Mouse (Mus musculus) 416B (cell line): ENCODE measurements around the gene Acad8.

Experiments used
- DNase-seq: peaks from one replicate; pipeline ENCODE4 v3.0.0; 2011; ENCODE audit warnings: low read depth

Gene Acad8

GRCm38 (mm10) chr9:26985090-26985613, 14.2 kb downstream of the Acad8 start:
- no peak for DNase-seq

GRCm38 (mm10) chr9:26978776-26979175, 20.6 kb downstream of the Acad8 start:
- DNase-seq, result no peak

GRCm38 (mm10) chr9:26977754-26978153, 21.6 kb downstream of the Acad8 start:
- DNase-seq, result no peak

- DNase-seq, result no peak
These were observed 51.6 kb downstream of the Acad8 start for GRCm38 (mm10) chr9:26947790-26948189.

GRCm38 (mm10) chr9:26924146-26924545, 75.2 kb downstream of the Acad8 start:
- DNase-seq, result no peak
